Mouse (Mus musculus) lung, adult 2 months (tissue): ENCODE results near the gene S100pbp.

Source experiments
- CTCF ChIP-seq: fragments of 200-500 bp; IDR thresholded peaks from 2 replicates; pipeline ENCODE4 v1.5.1; 2011; ENCODE audit warnings: mild to moderate bottlenecking, low read length, control low read depth; ENCODE audit not compliant: insufficient read depth
- POLR2A ChIP-seq: fragments of 200-500 bp; IDR thresholded peaks from 2 replicates; pipeline ENCODE4 v1.6.1; 2011; ENCODE audit warnings: low read depth, mild to moderate bottlenecking, control low read depth, low read length, borderline replicate concordance; ENCODE audit errors: extremely low read depth

DNA sequence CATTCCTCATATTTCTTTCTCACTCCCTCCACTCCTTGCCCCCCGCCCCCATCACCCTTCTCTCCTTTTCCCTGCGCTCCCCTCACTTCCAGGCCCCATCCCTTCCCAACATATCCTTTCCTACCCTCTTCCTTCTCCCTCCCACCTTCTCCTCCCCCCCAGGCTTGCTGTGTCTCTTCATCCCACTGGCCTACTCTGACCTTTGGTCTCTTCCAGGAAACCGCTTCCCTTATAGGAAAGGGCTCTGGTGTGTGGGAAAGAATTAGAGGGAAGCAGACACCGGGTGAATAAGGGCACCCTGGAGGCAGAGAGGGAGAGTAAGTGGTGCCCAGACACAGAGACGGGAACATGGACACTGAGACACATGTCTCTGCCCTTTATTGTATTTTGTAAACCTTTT, 2.2 kb upstream of the S100pbp start:
- no peak for TF ChIP-seq CTCF
- TF ChIP-seq POLR2A, result no peak
